Mouse (Mus musculus) embryo, embryonic 10 days (tissue): ENCODE data around the gene Kdf1.

ENCODE experiments used
- DNase-seq: peaks from one replicate; pipeline ENCODE4 v3.0.0-alpha.2; 2015; ENCODE audit warnings: low spot score

Kdf1 gene

GRCm38 (mm10) chr4:133518601-133519368 is at the start of gene Kdf1:
Kdf1 (plus strand) TSS chr4:133518963.
- no peak for DNase-seq

DNA sequence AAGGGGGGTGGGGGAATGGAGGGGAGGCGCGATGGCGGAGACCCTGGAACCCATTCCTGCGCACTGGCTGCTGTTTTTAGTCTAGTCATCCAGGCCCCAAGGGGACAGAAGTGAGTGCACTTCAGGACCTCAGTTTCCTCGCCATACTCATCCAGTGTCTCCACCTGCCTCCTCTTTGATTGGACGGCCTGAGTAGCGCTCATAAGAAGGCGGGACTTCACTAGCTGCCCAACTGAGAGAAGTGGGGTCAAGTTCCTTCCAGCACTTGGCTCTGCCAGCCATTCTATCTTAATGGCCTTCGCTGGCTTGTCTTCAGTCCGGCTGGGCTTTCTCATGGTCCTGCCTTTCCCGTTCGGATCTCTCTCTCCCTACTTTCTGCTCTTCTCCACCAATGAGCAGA is 49.6 kb upstream of the Kdf1 start:
- peak; percentile 55 for DNase-seq

DNA sequence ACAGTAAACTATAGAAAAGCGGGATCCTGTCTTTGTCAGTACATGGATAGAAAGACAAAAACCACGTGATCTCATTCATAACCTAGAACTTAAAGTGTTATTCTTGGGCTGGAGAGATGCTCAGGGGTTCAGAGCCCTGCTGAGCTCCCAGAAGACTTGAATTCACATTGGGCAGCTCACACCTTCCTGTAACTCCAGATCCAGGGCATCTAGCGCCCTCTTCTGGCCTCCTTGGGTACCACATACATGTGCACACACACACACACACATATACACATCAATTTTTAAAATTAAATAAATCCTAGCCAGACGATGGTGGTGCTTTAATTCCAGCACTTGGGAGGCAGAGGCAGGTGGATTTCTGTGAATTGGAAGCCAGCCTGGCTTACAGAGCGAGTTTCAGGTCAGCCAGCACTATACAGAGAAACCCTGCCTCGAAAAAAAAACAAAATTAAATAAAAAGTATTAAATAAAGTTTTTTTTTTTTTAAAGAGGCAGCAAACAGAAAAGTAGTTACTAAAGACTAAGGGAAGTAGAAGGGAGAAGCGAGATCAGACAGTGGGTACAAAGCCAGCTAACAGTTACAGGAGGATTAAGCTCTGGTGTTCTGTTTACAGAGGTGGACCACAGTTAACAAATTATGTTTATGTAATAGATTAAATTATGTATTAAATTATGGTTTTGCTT is 47.5 kb upstream of the Kdf1 start:
- no peak for DNase-seq

- no peak for DNase-seq
These were observed 44.9 kb upstream of the Kdf1 start for GRCm38 (mm10) chr4:133473833-133474232.

- peak; percentile 99 for DNase-seq
These were observed 39.1 kb upstream of the Kdf1 start, which contains the start of gene Tent5b for GRCm38 (mm10) chr4:133479458-133480184. Tent5b (plus strand) TSS chr4:133480132.

DNA sequence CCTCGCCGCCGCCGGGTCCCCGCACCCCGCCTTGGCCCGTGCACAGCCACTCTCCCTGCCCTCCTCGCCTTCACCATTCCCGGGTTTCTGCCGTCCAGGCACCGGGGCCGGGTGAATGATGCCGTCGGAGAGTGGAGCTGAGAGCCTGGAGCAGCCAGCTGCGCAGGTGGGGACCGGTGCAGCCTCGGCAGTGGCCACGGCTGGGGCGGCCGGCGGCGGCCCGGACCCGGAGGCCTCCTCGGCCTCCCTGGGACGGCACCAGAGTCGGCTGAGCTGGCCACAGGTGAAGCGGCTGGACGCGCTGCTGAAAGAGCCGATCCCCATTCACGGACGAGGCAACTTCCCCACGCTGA is 38.6 kb upstream of the Kdf1 start:
- DNase-seq = no peak

DNA sequence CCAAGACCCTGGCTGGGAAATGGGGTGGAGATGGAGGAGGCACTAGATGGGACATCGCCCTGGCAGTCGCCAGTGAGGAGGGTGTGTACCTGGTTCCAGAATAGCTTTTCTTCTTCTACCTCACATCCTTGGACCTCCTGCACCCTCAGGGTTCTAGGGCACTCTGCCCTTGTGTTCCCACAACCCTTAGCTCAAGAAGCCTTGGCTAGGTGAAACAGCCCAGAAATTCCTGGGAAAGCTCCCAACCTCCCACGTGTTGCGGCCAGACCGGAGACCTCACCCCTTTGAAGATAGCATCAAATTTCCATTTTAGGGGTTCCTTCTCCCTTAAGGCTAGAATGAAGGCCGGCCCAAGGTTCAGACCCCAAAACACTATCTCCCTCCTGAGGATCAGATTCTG is 38.0 kb upstream of the Kdf1 start:
- no peak for DNase-seq

DNA sequence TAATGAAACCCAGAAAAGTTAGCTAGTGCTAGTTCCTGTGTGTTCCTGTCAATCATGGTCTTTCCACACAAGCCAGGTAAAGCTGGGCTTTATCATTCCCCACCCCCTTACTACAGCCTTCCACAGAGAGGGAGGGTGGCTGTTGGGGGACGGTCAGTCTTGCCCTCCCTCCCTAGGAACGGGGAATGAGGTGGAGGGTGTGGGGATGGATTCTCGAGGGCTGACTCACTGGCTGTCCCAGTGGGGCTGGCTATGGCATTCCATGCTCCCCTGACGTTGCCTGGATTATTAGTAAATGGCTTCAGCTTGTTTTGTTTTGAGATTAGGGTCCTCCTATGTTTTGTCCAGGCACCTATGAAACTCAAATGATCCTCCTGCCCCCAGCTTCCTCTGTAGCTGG is 37.3 kb upstream of the Kdf1 start:
- no peak for DNase-seq

DNA sequence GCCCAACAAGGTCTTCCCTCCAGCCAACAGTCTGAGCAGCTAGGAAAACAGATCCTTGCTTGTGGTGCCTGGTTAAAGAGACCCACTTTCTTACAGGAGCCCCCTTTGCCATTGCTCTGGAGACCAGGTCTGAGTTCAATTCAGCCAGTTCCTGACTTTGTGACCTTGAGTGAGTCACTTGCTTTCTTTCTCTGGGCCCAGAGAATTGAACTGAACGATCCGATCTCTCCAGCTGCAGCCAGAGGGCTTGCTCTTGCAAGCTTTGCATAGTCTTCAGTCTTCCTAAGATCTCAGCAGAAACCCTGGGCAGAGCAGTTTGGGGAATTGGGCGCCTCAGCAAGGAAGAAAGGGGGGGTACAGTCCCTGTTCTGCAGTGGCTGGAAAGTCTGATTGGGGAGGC is 36.3 kb upstream of the Kdf1 start:
- no peak for DNase-seq

- peak; percentile 59 for DNase-seq
These were observed 34.3 kb upstream of the Kdf1 start for GRCm38 (mm10) chr4:133484266-133485025.

GRCm38 (mm10) chr4:133485691-133486425 is 32.9 kb upstream of the Kdf1 start:
- no peak for DNase-seq

DNA sequence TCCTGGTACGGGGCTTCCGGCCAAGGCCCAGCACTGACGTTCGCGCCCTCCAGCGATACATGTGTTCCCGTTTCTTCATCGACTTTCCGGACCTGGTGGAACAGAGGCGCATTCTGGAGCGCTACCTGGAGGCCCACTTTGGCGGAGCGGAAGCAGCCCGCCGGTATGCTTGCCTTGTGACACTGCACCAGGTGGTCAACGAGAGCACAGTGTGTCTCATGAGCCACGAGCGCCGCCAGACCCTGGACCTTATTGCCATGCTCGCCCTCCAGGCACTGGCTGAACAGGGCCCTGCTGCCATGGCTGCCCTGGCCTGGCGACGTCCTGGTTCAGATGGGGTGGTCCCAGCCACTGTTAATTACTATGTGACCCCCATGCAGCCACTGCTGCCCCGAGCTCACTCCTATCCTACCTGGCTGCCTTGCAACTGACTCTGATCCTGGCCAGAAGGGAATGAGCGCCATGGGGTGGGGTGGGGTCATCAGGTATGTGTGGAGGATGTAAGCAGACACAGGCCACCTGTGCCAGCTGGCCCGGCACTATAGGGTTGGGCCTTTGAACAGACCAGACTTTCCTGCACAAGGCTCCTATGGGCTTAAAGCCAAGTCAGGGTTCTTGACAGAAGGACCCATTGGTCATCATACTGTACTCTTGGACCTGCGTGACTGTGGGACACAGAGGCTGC is 31.9 kb upstream of the Kdf1 start:
- no peak for DNase-seq

- no peak for DNase-seq
These were observed 30.0 kb upstream of the Kdf1 start for GRCm38 (mm10) chr4:133488619-133489392.

DNA sequence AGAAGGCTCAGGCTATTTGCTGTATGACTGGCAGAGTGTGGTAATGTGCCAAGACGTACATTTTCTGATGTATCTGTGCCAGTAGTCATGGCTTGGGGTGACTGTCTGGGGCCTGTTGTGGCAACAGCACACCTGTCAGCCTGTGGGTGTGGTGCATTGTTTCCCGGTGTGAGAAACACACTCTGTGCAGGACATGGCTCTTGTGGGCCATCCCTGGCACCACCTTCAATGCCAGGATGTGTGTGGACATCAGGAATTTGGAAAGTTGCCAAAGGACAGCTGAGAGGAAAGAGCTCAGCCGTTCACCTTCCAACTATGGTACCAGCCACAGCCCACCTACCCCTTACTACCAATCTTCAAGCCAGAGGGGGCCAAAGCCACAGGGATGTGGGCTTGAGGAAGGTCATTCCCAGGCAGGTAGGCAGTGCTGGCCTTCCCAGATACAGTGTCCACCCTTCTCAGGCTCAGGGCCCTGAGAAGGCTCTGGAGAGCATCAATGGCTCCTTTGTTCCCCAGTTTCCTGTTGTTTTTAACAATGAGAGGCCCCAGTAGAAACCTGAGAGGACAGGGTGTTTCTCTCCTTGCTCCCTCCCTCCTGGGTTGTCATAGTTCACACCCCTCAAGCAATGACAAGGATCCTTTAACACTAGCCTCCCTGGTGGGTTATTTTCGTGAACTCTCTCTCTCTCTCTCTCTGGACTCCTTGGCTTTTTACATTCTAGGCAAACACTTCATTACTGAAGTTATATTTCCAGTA is 29.1 kb upstream of the Kdf1 start:
- no peak for DNase-seq

DNA sequence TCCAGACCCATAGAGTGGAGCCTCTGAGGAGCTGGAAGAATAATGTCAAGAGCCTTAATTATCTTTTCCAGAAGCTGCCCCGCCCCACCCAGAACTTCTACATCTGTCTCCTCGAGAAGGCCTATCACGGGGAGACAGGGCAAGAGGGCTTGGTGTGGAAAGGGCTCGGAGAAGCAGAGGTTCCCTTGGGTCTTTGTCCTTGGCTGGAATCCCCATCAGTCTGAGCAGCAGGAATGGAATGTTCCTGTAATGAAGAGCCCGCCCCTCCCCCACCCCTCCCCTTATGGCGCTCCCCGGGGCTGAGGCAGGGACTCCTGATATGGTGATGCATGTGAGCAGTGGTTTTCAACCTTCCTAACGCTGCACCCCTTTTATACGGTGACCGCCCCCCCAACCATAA is 27.0 kb upstream of the Kdf1 start:
- no peak for DNase-seq

DNA sequence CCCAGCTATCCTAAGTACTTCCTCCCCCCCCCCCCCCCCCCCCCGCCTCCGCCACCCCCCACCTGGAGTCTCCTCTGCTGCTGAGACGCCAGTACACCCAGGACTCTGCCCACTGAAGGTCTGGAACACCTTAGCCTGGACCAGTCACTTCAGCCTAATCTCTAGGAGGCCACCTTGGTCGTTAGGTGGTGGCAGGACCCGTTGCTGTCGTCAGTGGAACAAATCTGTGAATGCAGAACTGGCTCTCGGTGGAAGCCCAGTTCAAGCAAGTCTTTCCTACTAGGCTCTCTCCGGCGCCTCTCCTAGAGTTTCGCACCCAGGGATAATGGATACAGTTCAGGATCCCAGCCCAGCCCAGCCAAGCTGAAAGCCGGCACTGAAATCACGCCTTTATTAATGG is 24.9 kb upstream of the Kdf1 start:
- DNase-seq = no peak

DNA sequence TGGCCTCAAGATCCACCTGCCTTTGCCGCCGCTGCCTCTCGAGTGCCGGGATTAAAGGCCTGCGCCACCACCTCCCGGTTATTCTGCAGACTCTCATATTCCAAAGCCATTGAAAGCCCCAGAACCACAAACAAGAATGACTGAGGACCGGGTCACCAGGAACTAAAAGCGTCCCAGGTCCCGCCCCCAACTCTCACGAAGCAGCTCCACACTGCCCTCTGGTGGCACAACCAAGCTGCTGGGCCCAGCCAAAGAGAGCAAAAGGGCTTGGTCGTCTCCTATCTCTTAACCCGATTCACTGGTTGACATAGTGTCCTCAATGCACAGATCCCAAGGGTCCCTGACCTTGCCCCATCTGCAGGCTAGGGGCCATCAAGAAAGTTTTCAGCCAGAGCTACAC is 24.3 kb upstream of the Kdf1 start:
- peak; percentile 92 for DNase-seq

DNA sequence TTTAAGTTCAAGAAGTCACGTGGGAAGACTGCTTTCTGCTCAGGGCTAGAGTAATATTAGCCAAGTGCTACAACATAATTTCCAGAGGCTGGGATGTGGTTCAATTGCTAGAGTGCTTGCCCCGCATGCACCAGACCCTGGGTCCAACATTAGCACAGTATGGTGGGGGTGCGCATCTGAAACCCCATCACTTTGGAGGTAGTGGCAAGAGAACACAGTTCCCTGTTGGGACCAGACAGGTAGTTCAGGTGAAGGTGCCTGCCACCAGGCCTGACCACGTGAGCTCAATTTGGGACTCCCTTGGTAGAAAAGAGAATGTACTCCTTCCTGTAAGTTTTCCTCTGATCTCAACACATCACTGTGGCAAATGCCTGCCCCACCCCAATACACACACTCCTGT is 23.9 kb upstream of the Kdf1 start:
- no peak for DNase-seq

DNA sequence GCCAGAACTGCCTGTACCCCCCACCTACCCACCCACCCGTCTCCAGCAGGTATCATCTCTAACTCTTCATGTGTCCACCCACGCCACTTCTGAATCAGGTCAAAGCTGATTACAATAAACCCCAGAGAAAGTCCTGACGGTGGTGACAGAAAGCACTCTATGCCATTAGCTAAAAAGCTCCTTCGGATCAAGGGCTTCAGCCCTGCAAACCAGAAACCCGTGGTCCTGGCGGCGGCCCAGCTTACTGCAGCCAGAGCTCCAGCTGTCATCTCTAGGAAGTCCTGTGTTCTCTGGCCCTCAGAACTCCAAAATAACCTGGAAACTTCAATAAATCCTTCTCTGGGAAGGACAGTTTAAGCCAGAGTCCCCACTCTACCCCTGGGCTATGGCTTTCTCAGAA is 23.1 kb upstream of the Kdf1 start:
- DNase-seq = no peak
